Mouse (Mus musculus): Measurements from ENCODE around the gene Wap. TPM values are rescaled to one million over a fixed set of nuclear protein-coding genes. Genes with fewer than 3 reads are reported as not detected.
A peak's percentile ranks its signal among the peaks of the same experiment; 100 is the strongest.

Wap gene
- polyA plus RNA-seq, 1 experiment from 2014 or later = not detected

DNA sequence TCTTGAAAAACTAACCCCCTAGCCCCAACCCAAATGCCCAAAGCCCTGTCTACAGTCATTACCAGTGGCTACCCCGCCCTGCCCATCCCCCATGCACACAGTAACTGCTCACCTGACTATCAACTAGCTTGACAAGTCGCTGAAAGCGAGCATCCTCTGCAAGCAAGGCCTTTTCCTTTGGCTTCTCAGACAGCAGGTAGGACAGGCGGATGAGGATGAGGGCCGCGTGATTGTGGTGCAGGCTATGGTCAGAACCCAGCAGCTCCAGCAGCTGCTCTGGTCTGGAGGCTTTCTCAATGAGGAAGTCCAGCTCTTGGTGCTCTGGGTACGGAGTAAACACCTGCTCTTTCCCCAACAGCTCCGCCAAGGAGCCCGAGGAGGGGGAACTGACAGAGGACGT, 14.7 kb downstream of the Wap start:
- H3K4me3 ChIP-seq (ENCODE audit: low read depth, low read length) = no peak overlapping the region
- no peaks in the 10 kb centered on the region for H3K9me3 ChIP-seq (ENCODE audit: control insufficient read depth, low read length)
- ATAC-seq (ENCODE audit: low FRiP score) (no peak), DNase-seq (ENCODE audit: low spot score, missing footprints) (no peak)
- H3K4me1 ChIP-seq (ENCODE audit: control insufficient read depth, insufficient read depth, low read length) = peaks cover 12% of the 10 kb centered on the region
- no peak overlapping the region for H3K9ac ChIP-seq (ENCODE audit: low read length)
- 93% methylated on average over 10 of the region's 10 CpGs for WGBS
- H3K27me3 ChIP-seq (ENCODE audit: control insufficient read depth, insufficient read depth, low read length) = no peaks in the 10 kb centered on the region
- peaks cover 33% of the 10 kb centered on the region for H3K36me3 ChIP-seq (ENCODE audit: control insufficient read depth, insufficient read depth, low read length)
- H3K27ac ChIP-seq (ENCODE audit: low read depth, low read length) = no peak overlapping the region
- no peak overlapping the region for H3K4me2 ChIP-seq

DNA sequence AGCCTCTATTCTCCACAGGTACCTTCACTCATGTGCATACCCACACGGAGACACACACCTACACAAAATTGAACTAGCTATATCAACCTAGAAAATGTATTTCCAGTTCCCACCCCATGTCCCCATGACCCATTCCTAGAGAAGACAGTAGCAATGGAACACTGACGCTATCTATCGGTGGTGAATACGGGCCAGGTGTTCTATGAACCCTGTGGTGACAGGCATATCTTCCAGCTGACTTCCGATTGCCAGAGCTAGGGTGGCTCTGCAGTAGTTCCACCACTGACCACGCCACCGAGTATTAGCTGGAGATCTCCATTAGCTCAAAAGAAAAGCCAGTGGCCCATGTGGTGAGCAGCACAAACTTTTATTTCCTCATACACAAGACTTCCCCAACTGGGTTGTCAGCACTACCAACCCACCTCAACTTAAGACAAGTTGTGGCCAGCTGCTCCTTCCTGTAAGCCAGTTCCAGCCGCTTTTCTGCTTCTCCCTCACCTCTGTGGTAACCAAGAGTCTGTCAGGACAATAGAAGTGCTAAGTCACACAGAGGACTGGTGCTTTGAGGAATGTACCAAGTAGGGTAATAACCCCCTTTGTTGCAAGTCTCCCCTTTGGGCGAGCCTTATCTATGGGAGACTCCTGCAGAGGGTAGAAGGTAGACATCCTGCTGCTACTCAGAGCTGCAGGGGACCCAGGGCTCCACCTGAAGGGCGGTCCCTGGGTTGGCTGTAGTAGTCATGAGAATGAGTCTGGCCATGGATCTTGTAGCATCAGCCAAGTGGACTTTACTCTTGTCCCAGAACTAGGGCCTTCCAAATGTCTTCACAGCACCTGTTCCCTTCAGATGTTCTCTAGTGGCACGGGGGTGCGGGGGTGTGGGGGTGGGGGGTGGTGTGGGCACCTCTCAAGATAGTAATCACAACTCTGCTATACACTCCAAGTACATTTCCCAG, 22.9 kb downstream of the Wap start:
- Histone ChIP-seq H3K4me2 (no peak overlapping the region), H3K9me3 (ENCODE audit: control insufficient read depth, low read length) (no peaks in the 10 kb centered on the region), H3K27me3 (ENCODE audit: control insufficient read depth, insufficient read depth, low read length) (no peaks in the 10 kb centered on the region), H3K4me3 (ENCODE audit: low read depth, low read length) (no peak overlapping the region), H3K9ac (ENCODE audit: low read length) (no peak overlapping the region), H3K36me3 (ENCODE audit: control insufficient read depth, insufficient read depth, low read length) (peaks cover 46% of the 10 kb centered on the region), H3K4me1 (ENCODE audit: control insufficient read depth, insufficient read depth, low read length) (no peaks in the 10 kb centered on the region), H3K27ac (ENCODE audit: low read depth, low read length) (no peak overlapping the region)
- DNase-seq (ENCODE audit: low spot score, missing footprints) (no peak), ATAC-seq (ENCODE audit: low FRiP score) (no peak)
- 93% methylated on average over 12 of the region's 12 CpGs for WGBS

DNA sequence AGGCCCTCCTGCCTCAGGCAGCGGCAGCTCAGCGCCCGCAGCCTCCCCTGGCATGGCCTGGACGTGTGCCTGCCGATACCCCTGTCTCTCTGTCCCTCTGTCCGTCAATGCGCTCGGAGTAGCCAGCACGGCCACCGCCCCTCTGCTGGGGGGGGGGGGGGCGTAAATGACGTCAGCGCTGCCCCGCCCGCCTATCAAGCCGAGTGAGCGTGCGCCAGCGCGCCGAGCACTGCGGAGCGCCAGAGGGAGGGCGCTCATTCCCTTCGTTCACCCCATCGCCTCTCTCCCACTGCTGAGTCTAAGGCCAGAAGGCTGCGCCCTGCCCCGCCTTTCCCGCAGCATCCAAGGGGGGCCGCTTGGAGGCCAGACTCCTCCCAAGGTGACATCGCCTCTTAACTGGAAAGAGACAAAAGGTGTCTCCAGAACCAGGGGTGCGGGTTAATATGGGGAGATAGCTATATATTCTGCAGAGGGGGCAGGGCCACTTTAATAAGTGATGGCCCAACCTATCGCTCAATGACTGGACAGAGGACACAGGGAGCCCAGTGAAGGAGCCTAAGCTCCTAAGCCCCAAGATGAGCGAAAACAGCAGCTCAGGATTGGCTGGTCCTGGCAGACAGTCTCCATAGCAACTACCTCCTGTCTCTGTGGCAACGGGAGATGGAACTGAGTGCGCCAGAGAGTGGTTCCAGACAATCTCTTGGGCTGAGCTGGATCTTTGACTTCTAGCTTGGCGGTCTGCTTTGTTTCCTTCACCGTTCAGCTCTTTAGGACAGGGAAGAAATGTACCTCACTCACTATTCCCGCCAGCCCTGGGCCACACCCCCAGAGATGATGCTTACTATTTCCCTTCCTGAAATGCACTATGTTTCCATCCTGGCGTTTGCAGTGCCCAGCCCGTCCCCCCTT, 32.7 kb downstream of the Wap start, which contains the start of gene Nacad:
Nacad (minus strand) TSS at position 563 of the 909 bp plus-strand sequence.
- H3K4me1 ChIP-seq (ENCODE audit: control insufficient read depth, insufficient read depth, low read length) = peaks cover 18% of the 10 kb centered on the region
- ATAC-seq (ENCODE audit: low FRiP score) = peak; percentile 94
- H3K4me2 ChIP-seq = peak within 1 kb of the TSS; percentile 69
- WGBS = 6% methylated on average over 31 of the region's 41 CpGs
- H3K27me3 ChIP-seq (ENCODE audit: control insufficient read depth, insufficient read depth, low read length) = no peaks in the 10 kb centered on the region
- H3K9me3 ChIP-seq (ENCODE audit: control insufficient read depth, low read length) = no peaks in the 10 kb centered on the region
- peak within 1 kb of the TSS; percentile 51 for H3K9ac ChIP-seq (ENCODE audit: low read length)
- peak within 1 kb of the TSS; percentile 46 for H3K4me3 ChIP-seq (ENCODE audit: low read depth, low read length)
- H3K27ac ChIP-seq (ENCODE audit: low read depth, low read length) = peak within 1 kb of the TSS; percentile 92
- H3K36me3 ChIP-seq (ENCODE audit: control insufficient read depth, insufficient read depth, low read length) = no peaks in the 10 kb centered on the region; the same call in 1 of the 2 replicates
- DNase-seq (ENCODE audit: low spot score, missing footprints) = peak; percentile 97

DNA sequence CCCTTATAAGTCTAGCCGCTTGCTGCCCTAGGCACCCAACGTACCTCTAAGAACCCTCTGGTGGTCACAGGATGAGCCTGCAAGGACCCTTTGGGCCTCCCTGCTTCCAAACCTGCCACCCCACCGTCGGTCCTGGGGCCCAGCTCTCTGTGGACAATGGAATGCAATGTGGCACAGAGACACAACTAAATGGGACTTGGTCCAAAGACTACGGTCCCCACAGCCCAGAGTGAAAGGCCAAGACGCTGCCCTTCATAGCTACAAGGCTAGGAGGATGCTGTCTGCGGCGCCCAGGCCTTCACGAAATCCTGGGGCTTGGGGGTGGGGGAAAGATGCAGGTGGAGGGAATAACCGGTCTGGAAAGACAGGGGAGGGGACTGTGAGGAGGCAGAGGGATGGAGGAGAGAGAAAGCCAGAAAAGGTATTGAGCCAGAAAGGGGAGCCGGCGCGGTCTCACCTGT, 33.4 kb downstream of the Wap start:
- Histone ChIP-seq H3K4me3 (ENCODE audit: low read depth, low read length) (peak overlapping the region; percentile 46), H3K4me1 (ENCODE audit: control insufficient read depth, insufficient read depth, low read length) (peaks cover 21% of the 10 kb centered on the region), H3K9ac (ENCODE audit: low read length) (peak overlapping the region; percentile 51), H3K4me2 (peak overlapping the region; percentile 69), H3K9me3 (ENCODE audit: control insufficient read depth, low read length) (no peaks in the 10 kb centered on the region), H3K27ac (ENCODE audit: low read depth, low read length) (peak overlapping the region; percentile 92), H3K27me3 (ENCODE audit: control insufficient read depth, insufficient read depth, low read length) (no peaks in the 10 kb centered on the region), H3K36me3 (ENCODE audit: control insufficient read depth, insufficient read depth, low read length) (no peaks in the 10 kb centered on the region)
- ATAC-seq (ENCODE audit: low FRiP score) (no peak), DNase-seq (ENCODE audit: low spot score, missing footprints) (peak; percentile 93)
- 13% methylated on average over 13 of the region's 13 CpGs for WGBS

DNA sequence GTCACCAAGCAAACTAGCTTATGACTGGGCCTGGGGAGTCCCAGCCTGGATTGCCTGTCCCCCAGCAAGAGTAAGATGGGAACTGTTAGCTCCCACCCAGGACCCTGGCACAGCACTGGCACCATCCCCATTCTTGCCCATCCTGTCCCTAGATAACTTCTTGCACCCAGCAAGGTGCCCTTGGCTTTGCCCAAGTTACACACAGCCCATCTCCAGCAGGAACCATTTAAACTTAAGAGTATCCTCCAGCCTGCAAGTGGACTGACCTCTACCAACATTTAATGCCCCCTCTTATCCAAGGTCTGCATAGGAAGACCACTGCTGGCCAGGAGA, 33.9 kb downstream of the Wap start:
- H3K9me3 ChIP-seq (ENCODE audit: control insufficient read depth, low read length) = no peaks in the 10 kb centered on the region
- H3K4me1 ChIP-seq (ENCODE audit: control insufficient read depth, insufficient read depth, low read length) = peaks cover 21% of the 10 kb centered on the region
- ATAC-seq (ENCODE audit: low FRiP score) = no peak

DNA sequence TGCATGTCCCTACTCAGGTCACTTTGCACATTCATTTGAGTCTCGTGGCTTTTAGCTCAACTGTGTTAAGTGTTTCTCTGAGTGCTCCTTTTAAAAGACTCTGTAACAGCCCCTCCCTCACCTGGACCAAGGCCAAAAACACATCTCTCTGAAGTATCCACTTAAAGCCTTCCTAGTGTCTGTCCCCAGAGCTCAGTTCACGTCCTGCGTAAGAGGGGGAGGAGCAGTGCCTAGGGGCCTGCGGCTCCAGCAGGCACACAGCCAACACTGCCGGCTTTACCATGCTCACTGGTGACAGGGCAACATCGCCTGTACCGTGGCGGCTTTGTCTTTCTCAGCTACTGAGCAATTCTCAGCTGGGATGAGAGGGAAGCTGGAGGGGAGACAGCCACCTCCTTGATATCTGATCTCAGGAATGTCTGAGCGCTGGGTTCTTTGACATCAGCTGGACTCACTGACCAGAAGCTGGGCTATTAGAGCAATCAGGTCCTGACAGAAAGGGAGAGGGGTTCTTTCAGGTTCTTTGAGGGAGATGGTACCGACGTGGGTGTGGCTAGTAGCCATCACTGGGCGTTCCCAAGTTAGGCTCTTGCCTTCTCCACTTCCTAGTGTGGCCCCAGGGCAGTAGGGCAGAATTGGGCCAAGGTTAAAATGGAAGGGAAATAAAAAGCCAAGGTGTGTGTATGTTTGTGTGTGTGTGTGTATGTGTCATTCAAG, 34.4 kb downstream of the Wap start:
- ATAC-seq (ENCODE audit: low FRiP score) = no peak
- no peaks in the 10 kb centered on the region for H3K9me3 ChIP-seq (ENCODE audit: control insufficient read depth, low read length)
- H3K4me2 ChIP-seq = peak overlapping the region; percentile 69
- peak overlapping the region; percentile 51 for H3K9ac ChIP-seq (ENCODE audit: low read length)
- 37% methylated on average over 12 of the region's 12 CpGs for WGBS
- no peaks in the 10 kb centered on the region for H3K27me3 ChIP-seq (ENCODE audit: control insufficient read depth, insufficient read depth, low read length)
- no peak overlapping the region for H3K27ac ChIP-seq (ENCODE audit: low read depth, low read length)
- H3K36me3 ChIP-seq (ENCODE audit: control insufficient read depth, insufficient read depth, low read length) = no peaks in the 10 kb centered on the region
- H3K4me1 ChIP-seq (ENCODE audit: control insufficient read depth, insufficient read depth, low read length) = peaks cover 25% of the 10 kb centered on the region
- H3K4me3 ChIP-seq (ENCODE audit: low read depth, low read length) = peak overlapping the region; percentile 46
- no peak for DNase-seq (ENCODE audit: low spot score, missing footprints)

More for the DNA sequence above, 33.9 kb downstream of the Wap start:
- DNase-seq (ENCODE audit: low spot score, missing footprints) = no peak
- Histone ChIP-seq H3K36me3 (ENCODE audit: control insufficient read depth, insufficient read depth, low read length) (no peaks in the 10 kb centered on the region), H3K9ac (ENCODE audit: low read length) (peak overlapping the region; percentile 51), H3K27me3 (ENCODE audit: control insufficient read depth, insufficient read depth, low read length) (no peaks in the 10 kb centered on the region), H3K4me2 (peak overlapping the region; percentile 69), H3K27ac (ENCODE audit: low read depth, low read length) (0 out of 2 replicates have a peak overlapping the region, but pooled peaks have one; percentile 22), H3K4me3 (ENCODE audit: low read depth, low read length) (peak overlapping the region; percentile 46)

DNA sequence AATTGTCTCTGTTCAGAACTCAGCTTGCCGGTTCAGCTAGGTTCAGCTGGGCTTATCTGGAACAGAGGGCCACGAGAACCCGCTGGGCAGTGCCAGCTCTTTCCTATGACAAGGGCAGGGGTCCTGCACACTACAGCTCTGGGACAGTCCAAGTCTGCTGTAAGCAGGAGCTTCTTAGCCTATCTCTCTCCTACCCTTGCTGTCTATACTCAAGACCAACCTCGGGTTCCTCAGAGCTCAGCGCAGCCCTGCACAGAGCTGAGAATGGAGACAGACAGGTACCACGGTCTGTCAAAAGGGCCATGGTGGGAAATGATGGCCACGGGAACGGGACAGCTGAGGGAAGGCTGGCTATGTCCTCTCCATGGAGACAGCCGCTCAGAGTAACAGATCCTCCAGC, 35.2 kb downstream of the Wap start:
- DNase-seq (ENCODE audit: low spot score, missing footprints) (no peak), ATAC-seq (ENCODE audit: low FRiP score) (no peak)
- Histone ChIP-seq H3K4me1 (ENCODE audit: control insufficient read depth, insufficient read depth, low read length) (peaks cover 32% of the 10 kb centered on the region), H3K36me3 (ENCODE audit: control insufficient read depth, insufficient read depth, low read length) (no peaks in the 10 kb centered on the region), H3K27me3 (ENCODE audit: control insufficient read depth, insufficient read depth, low read length) (no peaks in the 10 kb centered on the region), H3K4me2 (peak overlapping the region; percentile 69; the same call in 1 of the 2 replicates), H3K9me3 (ENCODE audit: control insufficient read depth, low read length) (no peaks in the 10 kb centered on the region), H3K9ac (ENCODE audit: low read length) (no peak overlapping the region), H3K27ac (ENCODE audit: low read depth, low read length) (no peak overlapping the region), H3K4me3 (ENCODE audit: low read depth, low read length) (peak overlapping the region; percentile 46; the same call in 1 of the 2 replicates)
- 84% methylated on average over 9 of the region's 9 CpGs for WGBS

DNA sequence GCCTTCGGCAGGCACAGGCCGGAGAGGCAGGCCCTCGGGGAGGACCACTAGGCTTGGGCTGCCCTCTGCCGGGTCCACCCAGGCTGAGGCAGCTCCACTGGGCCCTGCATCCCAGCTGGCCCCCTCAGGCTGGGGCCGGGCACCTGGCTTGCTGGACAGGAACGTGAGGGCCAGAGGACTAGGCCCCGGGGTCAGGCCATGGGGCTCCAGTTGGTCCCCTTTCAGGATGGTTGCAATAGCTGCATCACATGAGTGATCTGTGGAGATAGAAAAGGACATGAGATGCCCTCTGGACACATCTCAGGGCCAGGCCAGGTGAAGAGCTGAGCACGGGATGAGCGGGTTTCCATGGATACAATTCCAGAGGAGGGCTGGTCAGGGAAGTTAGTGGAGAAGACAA, 35.8 kb downstream of the Wap start:
- ATAC-seq (ENCODE audit: low FRiP score) = no peak
- 73% methylated on average over 9 of the region's 9 CpGs for WGBS
- H3K4me1 ChIP-seq (ENCODE audit: control insufficient read depth, insufficient read depth, low read length) = peaks cover 37% of the 10 kb centered on the region
- H3K27ac ChIP-seq (ENCODE audit: low read depth, low read length) = no peak overlapping the region
- no peak overlapping the region for H3K9ac ChIP-seq (ENCODE audit: low read length)
- no peaks in the 10 kb centered on the region for H3K36me3 ChIP-seq (ENCODE audit: control insufficient read depth, insufficient read depth, low read length)
- 0 out of 2 replicates have a peak overlapping the region, but pooled peaks have one; percentile 69 for H3K4me2 ChIP-seq
- no peaks in the 10 kb centered on the region for H3K27me3 ChIP-seq (ENCODE audit: control insufficient read depth, insufficient read depth, low read length)
- H3K4me3 ChIP-seq (ENCODE audit: low read depth, low read length) = no peak overlapping the region
- no peaks in the 10 kb centered on the region for H3K9me3 ChIP-seq (ENCODE audit: control insufficient read depth, low read length)
- no peak for DNase-seq (ENCODE audit: low spot score, missing footprints)

Data from midbrain, embryonic 11.5 days (tissue).